Mouse (Mus musculus): ENCODE data around the gene Nanos3. TPM values are rescaled to one million over a fixed set of nuclear protein-coding genes. Genes with fewer than 3 reads are reported as not detected.
A peak's percentile ranks its signal among the peaks of the same experiment; 100 is the strongest.

The Nanos3 gene
- polyA plus RNA-seq, 1 experiment from 2014 or later: 3.0 TPM

DNA sequence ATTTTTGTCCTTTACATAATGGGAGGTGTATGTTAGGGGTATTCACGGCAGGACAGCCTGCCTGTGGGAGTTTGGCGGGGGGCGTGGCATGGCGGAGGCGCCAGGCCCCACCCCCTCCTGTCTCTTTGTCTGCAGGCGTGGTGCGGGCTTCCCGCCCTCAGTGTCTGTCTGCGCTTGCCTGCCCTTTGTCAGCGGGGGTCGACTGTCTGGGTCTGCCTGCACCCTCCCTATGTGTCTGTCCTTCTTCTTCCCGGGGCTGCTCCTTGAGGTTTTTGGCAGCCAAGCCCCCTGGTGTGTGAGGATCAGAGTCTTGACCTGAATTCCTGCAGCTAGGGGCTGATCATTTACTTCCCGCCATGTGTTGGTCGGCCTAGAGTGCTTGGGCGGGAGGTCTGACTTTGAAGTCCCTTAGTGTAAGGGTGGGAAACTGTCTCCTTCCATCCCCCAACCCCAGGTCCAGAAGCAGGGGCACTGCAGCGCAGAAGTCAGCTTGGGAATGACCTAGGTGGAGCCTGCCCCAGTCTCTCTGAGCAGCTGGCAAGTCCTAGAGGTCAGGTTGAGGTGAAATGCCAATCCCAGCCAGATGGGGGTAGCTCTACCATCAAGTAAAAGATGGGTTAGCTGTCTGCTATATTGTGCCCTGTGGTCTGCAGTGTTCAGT is 4.4 kb downstream of the Nanos3 start:
- Histone ChIP-seq H3K4me3 (peak overlapping the region; percentile 25), H3K9me3 (replicated peaks) (no peaks in the 10 kb centered on the region), H3K36me3 (peaks cover 8% of the 10 kb centered on the region; the same call in 1 of the 2 replicates), H3K9ac (peak overlapping the region; percentile 66), H3K4me2 (peak overlapping the region; percentile 62), H3K27me3 (replicated peaks) (no peaks in the 10 kb centered on the region), H3K4me1 (replicated peaks) (peaks cover 65% of the 10 kb centered on the region), H3K27ac (ENCODE audit: poor library complexity, severe bottlenecking) (peak overlapping the region; percentile 54)
- WGBS: 4% methylated on average over 16 of the region's 16 CpGs
- peak; percentile 70 for ATAC-seq (ENCODE audit: insufficient number of reproducible peaks, low FRiP score)

DNA sequence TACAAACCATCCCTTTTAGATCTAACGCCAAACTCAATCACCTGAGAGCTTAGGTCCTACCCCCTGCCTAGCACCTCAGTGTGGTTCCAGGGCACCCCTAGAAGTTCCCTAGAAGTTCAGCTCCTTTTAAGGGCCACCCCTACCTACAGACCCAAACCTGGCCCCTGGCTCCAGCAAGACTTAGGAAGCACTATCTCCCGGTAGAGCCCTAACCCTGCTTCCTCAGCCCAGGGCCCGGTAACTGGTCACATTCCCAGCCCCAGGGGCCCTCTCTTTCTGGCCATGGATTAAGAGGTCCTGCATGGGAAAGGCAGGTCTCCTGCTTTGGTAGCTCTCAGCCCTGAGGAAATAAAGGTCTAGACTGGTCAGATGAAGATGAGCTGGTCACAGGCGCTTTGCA is 5.1 kb downstream of the Nanos3 start:
- Histone ChIP-seq H3K27ac (ENCODE audit: poor library complexity, severe bottlenecking) (0 out of 2 replicates have a peak overlapping the region, but pooled peaks have one; percentile 2), H3K36me3 (peaks cover 12% of the 10 kb centered on the region; the same call in 1 of the 2 replicates), H3K27me3 (replicated peaks) (no peaks in the 10 kb centered on the region), H3K4me3 (peak overlapping the region; percentile 25), H3K9ac (peak overlapping the region; percentile 54), H3K9me3 (replicated peaks) (no peaks in the 10 kb centered on the region), H3K4me1 (replicated peaks) (peaks cover 65% of the 10 kb centered on the region), H3K4me2 (peak overlapping the region; percentile 62)
- ATAC-seq (ENCODE audit: insufficient number of reproducible peaks, low FRiP score): no peak
- WGBS: 17% methylated on average over 4 of the region's 4 CpGs

DNA sequence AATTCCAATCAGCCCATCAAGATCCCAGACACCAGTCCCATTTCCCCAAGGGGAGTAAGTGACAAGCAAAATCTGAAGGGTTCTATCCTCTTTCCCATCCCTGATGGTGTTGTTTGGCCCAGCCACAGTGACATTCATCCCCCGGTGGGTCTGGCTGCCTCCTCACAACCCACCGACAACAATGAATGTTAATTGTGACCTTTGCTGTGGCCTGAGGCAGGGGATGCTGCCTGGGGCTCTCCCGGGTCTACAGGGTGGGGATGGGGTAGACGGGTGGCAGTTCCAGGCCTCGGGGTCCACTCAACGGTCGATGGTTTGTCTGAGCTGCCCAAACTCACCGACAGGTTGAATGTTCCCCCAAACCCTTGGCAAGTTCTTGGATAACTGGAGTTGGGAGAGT is 6.4 kb downstream of the Nanos3 start:
- no peak for ATAC-seq (ENCODE audit: insufficient number of reproducible peaks, low FRiP score)
- 82% methylated on average over 8 of the region's 8 CpGs for WGBS

DNA sequence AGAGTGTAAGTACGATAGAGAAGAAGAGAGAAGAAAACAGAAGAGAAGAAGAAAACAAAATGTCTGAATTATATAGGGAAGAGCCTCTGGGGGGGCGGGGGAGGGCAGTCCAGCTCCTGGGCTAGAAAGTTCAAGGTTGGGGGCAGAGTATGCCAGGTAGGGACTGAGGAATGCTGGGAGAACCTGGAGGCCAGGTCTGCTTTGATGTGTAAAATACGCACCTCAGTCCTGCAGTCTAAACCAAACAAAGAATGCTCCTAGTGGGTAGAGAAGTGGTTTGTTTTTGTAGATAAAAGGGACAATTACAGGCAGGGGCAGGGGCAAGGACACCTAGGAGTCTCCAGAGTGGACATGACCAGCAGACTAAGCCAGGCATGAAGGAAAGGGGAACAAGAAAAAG is 7.6 kb downstream of the Nanos3 start:
- WGBS: 83% methylated on average over 3 of the region's 3 CpGs
- no peaks in the 10 kb centered on the region for H3K9me3 ChIP-seq (replicated peaks)
- H3K4me3 ChIP-seq: no peak overlapping the region
- H3K4me2 ChIP-seq: no peak overlapping the region
- no peak for ATAC-seq (ENCODE audit: insufficient number of reproducible peaks, low FRiP score)
- peaks cover 50% of the 10 kb centered on the region for H3K4me1 ChIP-seq (replicated peaks)
- H3K36me3 ChIP-seq: peaks cover 33% of the 10 kb centered on the region
- no peak overlapping the region for H3K27ac ChIP-seq (ENCODE audit: poor library complexity, severe bottlenecking)
- no peak overlapping the region for H3K9ac ChIP-seq
- H3K27me3 ChIP-seq (replicated peaks): no peaks in the 10 kb centered on the region

More for the DNA sequence above, 6.4 kb downstream of the Nanos3 start:
- Histone ChIP-seq H3K9ac (no peak overlapping the region), H3K4me2 (no peak overlapping the region), H3K27me3 (replicated peaks) (no peaks in the 10 kb centered on the region), H3K36me3 (peaks cover 21% of the 10 kb centered on the region), H3K9me3 (replicated peaks) (no peaks in the 10 kb centered on the region), H3K4me1 (replicated peaks) (peaks cover 58% of the 10 kb centered on the region), H3K27ac (ENCODE audit: poor library complexity, severe bottlenecking) (no peak overlapping the region), H3K4me3 (no peak overlapping the region)

DNA sequence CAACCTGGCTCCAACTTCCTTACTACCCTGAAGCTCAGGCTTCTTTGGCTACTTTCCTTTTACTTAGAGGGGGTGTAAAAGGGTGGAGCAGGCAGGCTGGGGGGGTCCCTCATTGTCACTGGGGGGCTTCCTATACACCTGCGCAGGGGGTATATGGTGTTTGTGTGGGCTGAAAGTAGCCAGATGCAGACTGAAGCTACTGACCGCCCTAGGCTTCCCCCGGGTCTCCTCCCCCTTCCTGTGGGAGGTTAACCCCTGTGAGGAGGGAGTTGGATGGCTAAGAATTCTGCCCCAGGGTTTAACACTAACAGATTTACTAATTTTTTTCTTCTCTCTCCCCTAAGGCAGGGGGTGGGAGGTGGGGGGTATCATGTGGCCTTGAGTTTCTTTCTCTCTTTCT is 8.5 kb downstream of the Nanos3 start:
- ATAC-seq (ENCODE audit: insufficient number of reproducible peaks, low FRiP score): no peak

DNA sequence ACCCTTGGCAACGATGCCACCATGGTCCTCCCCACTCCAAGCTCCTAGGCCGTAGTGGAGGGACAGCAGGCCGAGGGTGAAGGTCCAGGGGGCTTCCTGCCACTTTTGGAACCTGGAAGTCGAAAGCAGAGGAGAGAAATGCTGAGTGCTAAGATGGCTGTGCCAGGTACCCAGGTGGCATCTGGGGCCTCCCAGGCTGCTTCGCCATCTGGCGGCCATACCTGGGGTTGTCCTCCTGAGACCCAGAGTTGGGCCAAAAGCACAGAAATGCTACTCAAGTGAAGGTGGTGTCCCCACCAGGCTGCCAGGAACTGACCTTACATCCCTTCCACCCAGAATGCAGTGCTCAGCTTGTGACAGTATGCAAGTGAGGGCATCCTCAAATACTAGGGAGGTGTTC is 11.2 kb downstream of the Nanos3 start:
- Histone ChIP-seq H3K9me3 (replicated peaks) (no peaks in the 10 kb centered on the region), H3K36me3 (peaks cover 47% of the 10 kb centered on the region), H3K4me1 (replicated peaks) (peaks cover 19% of the 10 kb centered on the region), H3K9ac (no peak overlapping the region), H3K27ac (ENCODE audit: poor library complexity, severe bottlenecking) (no peak overlapping the region), H3K27me3 (replicated peaks) (no peaks in the 10 kb centered on the region), H3K4me3 (no peak overlapping the region), H3K4me2 (no peak overlapping the region)
- 76% methylated on average over 6 of the region's 6 CpGs for WGBS
- no peak for ATAC-seq (ENCODE audit: insufficient number of reproducible peaks, low FRiP score)

More for the DNA sequence above, 8.5 kb downstream of the Nanos3 start:
- Histone ChIP-seq H3K27ac (ENCODE audit: poor library complexity, severe bottlenecking) (no peak overlapping the region), H3K4me3 (no peak overlapping the region), H3K4me1 (replicated peaks) (peaks cover 46% of the 10 kb centered on the region), H3K9ac (no peak overlapping the region), H3K36me3 (peaks cover 41% of the 10 kb centered on the region), H3K9me3 (replicated peaks) (no peaks in the 10 kb centered on the region), H3K27me3 (replicated peaks) (no peaks in the 10 kb centered on the region), H3K4me2 (0 out of 2 replicates have a peak overlapping the region, but pooled peaks have one; percentile 21)
- WGBS: 31% methylated on average over 3 of the region's 3 CpGs

DNA sequence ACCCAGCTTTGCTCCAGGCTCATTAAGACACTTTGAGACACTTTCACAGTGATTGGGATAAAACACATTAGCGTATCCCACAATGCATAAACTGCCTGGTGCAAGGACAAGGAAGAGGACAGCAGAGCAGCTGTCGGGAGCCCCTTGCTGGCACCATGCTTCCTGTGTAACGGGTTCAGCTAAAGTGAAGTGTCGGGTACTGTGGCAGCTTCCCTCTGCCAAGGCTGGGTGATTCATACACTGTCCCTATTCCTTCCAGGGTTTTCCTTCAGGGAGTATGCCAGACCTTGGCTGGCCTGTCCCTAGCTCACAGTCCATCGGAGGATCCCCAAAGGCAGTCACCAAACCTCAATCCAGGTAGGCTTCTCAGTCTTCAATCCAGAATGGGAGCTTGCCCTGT is 14.9 kb downstream of the Nanos3 start:
- peaks cover 37% of the 10 kb centered on the region for H3K36me3 ChIP-seq

DNA sequence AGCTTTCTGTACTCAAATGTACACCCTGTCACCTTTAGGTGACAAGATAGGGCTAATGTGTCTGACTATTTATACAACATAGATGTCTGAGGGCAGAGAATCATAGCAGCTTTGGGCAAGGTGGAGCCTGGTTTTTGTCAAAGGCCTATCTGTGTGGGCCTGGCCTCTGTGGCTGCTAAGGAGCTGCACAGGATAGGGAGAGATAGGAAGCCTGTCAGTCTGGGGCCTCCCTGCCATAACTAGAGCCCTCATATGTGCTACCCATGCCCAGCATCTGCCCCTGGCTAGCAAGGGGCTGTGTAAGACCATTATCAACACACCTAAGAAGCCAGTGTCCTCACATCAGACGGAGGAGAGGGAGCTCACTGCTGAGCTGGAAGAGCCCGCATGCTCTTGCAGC is 17.3 kb downstream of the Nanos3 start:
- Histone ChIP-seq H3K27me3 (replicated peaks) (no peaks in the 10 kb centered on the region), H3K4me3 (no peak overlapping the region), H3K36me3 (peaks cover 20% of the 10 kb centered on the region), H3K4me2 (no peak overlapping the region), H3K4me1 (replicated peaks) (peaks cover 36% of the 10 kb centered on the region), H3K27ac (ENCODE audit: poor library complexity, severe bottlenecking) (no peak overlapping the region), H3K9me3 (replicated peaks) (no peaks in the 10 kb centered on the region), H3K9ac (no peak overlapping the region)
- ATAC-seq (ENCODE audit: insufficient number of reproducible peaks, low FRiP score): no peak
- WGBS: 60% methylated on average over 2 of the region's 2 CpGs

More for the DNA sequence above, 14.9 kb downstream of the Nanos3 start:
- no peak overlapping the region for H3K4me3 ChIP-seq
- H3K27me3 ChIP-seq (replicated peaks): no peaks in the 10 kb centered on the region
- no peak overlapping the region for H3K27ac ChIP-seq (ENCODE audit: poor library complexity, severe bottlenecking)
- WGBS: 85% methylated on average over 5 of the region's 5 CpGs
- H3K4me1 ChIP-seq (replicated peaks): peaks cover 36% of the 10 kb centered on the region
- no peak overlapping the region for H3K4me2 ChIP-seq
- no peaks in the 10 kb centered on the region for H3K9me3 ChIP-seq (replicated peaks)
- H3K9ac ChIP-seq: no peak overlapping the region
- no peak for ATAC-seq (ENCODE audit: insufficient number of reproducible peaks, low FRiP score)

DNA sequence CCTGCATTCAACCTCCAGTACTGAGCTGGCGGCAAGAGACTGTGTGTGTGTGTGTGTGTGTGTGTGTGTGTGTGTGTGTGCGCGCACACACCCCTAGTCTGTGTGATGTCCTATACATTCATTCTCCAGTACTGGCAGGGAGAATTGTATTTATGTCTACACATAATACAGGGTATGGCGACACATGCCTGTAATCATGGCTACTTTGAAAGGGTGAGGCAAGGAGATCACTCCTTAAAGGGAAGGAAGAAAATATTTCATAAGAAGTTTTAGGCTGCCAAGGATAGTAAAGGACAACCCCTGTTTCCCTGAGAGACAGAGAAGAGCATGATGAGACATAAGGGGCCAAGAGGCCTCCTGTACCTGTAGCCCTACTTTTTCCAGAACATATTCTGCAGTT is 27.4 kb downstream of the Nanos3 start:
- no peak for ATAC-seq (ENCODE audit: insufficient number of reproducible peaks, low FRiP score)
- no peaks in the 10 kb centered on the region for H3K27me3 ChIP-seq (replicated peaks)
- H3K4me3 ChIP-seq: no peak overlapping the region
- no peaks in the 10 kb centered on the region; the same call in 1 of the 2 replicates for H3K36me3 ChIP-seq
- 81% methylated on average over 4 of the region's 4 CpGs for WGBS
- no peak overlapping the region for H3K27ac ChIP-seq (ENCODE audit: poor library complexity, severe bottlenecking)
- no peak overlapping the region for H3K9ac ChIP-seq
- no peaks in the 10 kb centered on the region for H3K9me3 ChIP-seq (replicated peaks)
- no peaks in the 10 kb centered on the region for H3K4me1 ChIP-seq (replicated peaks)
- no peak overlapping the region for H3K4me2 ChIP-seq

DNA sequence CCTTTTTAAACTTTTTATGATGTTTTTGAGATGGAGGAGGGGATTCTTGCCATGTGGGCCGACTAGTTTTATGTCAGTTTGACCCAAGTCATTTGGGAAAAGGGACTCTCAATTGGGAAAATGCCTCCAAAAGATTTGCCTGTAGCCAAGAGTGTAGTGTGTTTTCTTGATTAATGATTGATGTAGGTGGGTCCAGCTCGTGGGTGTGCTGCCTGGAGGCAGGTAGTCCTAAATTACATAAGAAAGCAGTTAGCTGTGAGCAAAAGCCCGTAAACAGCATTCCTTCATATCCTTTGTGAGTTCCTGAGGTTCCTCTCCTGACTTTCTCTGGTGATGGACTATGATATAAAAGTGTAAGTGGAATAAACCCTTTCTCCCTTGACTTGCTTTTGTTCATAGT is 35.8 kb downstream of the Nanos3 start:
- Histone ChIP-seq H3K27ac (ENCODE audit: poor library complexity, severe bottlenecking) (no peak overlapping the region), H3K4me1 (replicated peaks) (peaks cover 14% of the 10 kb centered on the region), H3K27me3 (replicated peaks) (no peaks in the 10 kb centered on the region), H3K9me3 (replicated peaks) (no peaks in the 10 kb centered on the region), H3K4me3 (no peak overlapping the region), H3K4me2 (no peak overlapping the region), H3K36me3 (peaks cover 7% of the 10 kb centered on the region), H3K9ac (no peak overlapping the region)
- ATAC-seq (ENCODE audit: insufficient number of reproducible peaks, low FRiP score): no peak
- 77% methylated on average over 3 of the region's 3 CpGs for WGBS

DNA sequence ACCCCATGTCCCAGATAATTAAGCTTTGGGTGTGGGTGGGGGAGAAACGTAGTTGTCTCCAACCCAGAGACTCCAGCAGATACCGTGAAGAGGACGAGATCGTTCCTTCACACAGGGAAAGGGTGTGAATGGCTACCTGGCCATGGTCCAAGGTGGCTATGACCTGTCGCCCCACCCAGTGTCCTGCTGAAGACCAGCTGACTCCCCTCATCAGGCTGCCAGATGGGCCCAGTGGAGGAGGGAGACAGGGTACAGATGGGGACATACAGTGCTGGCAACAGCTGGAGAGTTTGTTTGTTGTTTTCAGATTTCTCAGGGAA is 36.5 kb downstream of the Nanos3 start:
- peak overlapping the region; percentile 61; the same call in 1 of the 2 replicates for H3K9ac ChIP-seq
- peaks cover 14% of the 10 kb centered on the region for H3K4me1 ChIP-seq (replicated peaks)
- H3K27ac ChIP-seq (ENCODE audit: poor library complexity, severe bottlenecking): no peak overlapping the region
- peak overlapping the region; percentile 93 for H3K4me2 ChIP-seq
- no peaks in the 10 kb centered on the region for H3K9me3 ChIP-seq (replicated peaks)
- peaks cover 14% of the 10 kb centered on the region for H3K36me3 ChIP-seq
- WGBS: 74% methylated on average over 5 of the region's 5 CpGs
- ATAC-seq (ENCODE audit: insufficient number of reproducible peaks, low FRiP score): no peak
- H3K27me3 ChIP-seq (replicated peaks): no peaks in the 10 kb centered on the region
- peak overlapping the region; percentile 72; the same call in 1 of the 2 replicates for H3K4me3 ChIP-seq
